Mouse (Mus musculus): ENCODE data around the gene Pld2.

DNA sequence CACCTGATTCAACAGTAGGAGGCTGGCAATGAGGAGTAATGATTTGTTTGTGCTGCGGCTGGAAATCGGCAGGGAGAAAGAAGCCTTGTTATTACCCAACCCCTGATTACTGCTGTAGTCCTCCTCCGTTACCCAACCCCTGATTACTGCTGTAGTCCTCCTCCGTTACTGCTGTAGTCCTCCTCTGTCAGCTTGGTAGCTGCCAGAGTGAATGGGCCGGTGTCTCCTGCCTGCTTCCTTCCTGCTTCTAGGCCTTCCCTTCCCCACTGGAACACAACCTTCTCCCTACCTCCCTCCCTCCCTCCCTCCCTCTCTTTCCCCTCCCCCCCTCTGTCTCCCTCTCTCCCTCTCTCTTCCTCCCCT, 40.5 kb downstream of the Pld2 start:
- TF ChIP-seq FLI1 (IDR thresholded peaks at IDR 0.05; ENCODE audit: low read length) = no peak
- TF ChIP-seq GATA1 (IDR thresholded peaks at IDR 0.05; ENCODE audit: borderline replicate concordance, low read length) = no peak
